Mouse (Mus musculus) gastrocnemius, postnatal 4 days (tissue): ENCODE measurements at regions not wholly inside any gene's neighbourhood (a gene's known extent, or its start where the extent isn't known, plus 50 kb on each side); places are given as distances from the start of the nearest gene placed in this dataset.
"Not testable (repeated sequence)": the region's sequence is repeated elsewhere in the genome, so short reads cannot be mapped to it uniquely, and the experiment has no call there.

Experiments
- DNase-seq, 2 experiments: peaks; one replicate each; pipeline ENCODE4 v3.0.0; 2021 to 2022; ENCODE audit warnings: low spot score in 2 of 2, mixed read lengths in 2 of 2

DNA sequence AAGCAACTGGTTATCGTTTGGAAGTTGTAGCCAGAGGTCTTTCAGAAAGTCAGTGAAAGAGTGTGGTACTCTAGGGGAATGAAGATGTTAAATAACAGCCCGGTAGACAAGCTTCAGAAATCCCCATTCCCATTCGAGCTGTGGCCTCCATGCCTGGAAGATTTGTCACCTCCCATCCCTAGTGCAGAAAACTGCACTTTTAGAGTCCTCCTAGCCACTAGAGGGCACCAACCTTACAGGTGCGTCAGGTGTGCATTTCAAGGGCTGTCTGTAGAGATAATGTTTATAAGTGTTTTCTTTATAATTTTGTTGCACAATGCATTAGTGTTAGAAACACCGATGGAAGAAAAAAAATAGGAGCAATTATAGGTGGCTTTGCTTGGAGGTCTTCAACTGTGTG lies 187.3 kb downstream of the Lyplal1 start:
- DNase-seq = no peak

DNA sequence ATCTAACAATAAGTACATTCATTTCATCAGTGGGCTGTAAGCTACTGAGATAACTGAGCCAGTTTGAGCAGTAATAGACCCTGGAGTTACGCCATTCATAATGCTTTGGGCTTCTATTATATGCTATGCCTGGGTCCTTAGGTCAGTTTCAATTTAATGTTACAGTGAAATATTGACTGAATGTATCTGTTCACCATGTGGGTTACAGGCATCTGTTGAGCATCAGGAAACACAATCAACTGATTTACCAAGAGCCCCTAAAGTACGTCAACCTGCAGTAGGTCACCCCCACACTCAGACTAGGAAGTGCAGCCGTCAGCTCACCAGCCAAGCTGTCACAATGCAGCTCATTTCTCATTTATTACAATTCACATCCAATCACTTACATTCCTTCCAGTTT lies 183.5 kb downstream of the Lyplal1 start:
- no peak for DNase-seq

DNA sequence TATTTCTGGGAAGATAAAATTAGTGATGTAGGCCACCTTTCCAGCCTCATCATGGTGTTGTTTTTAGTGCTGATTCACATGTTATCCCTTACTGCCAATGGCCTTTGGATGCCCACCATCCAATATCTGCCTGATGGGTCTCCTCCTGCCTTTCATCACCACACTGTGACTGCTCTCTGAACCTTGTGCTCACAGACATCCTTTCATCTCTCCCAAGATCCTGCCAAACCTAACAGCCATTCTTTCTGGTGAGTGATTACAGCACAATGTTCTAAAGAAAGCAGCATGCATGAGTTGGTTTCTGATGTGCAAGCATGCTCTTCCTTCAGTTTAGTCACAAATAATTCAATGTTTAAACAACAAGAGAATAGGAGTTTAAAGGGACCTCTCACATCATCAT lies 180.1 kb downstream of the Lyplal1 start:
- DNase-seq = no peak

DNA sequence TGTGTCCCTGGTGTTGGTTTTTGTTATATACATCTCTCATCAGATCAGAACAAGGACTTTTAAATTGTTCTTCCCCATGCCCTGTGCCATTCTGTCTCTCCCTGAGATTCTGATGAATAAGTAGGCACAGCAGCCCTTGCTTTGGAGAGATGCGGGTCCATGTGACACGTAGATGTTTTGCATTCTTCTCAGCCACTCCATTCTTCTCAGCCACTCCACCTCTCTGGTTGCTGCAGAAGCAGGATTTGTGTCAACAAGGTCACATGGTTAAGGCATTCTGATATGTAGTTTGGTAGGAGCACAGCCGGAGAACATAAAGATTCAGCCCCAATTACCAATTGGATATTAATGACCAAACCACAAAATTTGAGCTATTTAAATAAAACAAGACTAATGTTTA lies 177.2 kb downstream of the Lyplal1 start:
- DNase-seq = no peak

DNA sequence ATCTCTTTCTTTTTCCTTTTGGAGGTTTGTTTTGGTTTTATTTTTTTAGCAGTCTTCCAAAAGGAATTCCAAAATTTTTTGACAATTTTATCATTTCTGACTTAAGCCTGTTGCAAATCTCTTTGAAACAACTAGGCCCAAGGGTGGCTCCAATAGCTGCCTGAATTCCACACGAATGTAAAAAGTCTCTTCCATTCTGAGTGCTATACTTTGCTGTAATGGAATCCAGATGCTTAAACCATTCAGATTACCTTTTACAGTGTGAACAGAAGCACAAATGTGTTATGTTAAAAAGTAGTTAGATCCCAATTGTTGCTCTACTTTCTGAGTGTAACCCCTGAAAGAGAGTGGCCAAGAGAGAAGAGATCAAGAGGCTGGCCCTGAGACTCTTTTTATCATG lies 176.6 kb downstream of the Lyplal1 start:
- no peak for DNase-seq

DNA sequence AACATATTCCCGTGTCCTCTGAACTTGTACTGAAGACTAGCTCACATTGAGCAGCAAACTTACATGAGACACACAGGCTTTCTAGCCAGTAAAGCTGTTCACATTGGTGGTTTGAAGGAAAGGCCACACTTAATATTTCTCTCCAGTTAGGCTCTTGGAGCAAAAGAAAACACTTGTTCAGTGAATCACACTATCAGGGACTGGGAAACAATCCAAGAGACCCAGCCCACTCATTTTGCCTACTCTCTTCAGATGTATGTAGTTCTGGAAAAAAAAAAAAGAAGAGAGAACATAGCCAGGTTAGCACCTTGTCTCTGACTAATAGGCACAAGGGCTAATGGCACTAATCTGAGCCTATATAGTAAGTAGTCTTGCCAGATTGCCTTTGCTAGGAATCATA lies 165.9 kb downstream of the Lyplal1 start:
- no peak for DNase-seq

DNA sequence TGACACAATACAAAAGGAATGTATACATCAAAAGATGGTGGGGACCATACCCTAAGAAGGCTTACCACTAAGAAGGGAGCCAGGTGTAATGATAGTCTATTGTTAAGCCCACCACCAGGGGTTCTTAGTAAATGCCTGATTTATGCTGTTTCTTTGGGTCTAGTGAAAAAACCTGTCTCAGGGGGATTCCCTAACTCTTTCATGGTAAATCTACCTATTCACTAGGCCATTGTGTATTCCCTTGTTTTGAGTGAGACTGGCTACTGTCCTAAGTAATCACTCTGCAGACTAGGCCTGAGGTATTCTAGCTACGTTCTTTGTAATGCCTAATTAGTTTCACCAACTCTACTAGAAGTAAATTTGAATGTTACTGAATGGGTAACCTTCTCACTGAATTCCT lies 161.3 kb downstream of the Lyplal1 start:
- not testable (repeated sequence) for DNase-seq

DNA sequence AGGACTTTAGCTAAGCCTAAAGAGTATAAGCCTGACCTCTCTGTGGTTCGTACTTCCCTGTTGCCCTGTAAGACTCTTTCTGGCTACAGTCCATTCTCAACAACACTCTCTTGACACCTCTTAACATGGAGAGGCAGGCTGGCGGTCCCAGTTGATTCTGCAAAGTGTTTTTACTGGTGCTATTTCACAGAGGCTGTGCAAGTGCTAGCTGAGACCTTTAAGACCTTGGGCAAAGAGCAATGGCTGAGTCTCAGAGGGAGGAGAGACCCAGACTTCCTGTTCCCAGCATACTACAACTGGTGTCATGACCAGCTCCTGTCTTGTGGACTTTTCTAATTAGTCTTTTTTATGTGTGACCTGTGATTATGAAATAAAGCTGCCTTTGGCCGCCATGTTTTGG lies 159.6 kb downstream of the Lyplal1 start:
- no peak for DNase-seq

DNA sequence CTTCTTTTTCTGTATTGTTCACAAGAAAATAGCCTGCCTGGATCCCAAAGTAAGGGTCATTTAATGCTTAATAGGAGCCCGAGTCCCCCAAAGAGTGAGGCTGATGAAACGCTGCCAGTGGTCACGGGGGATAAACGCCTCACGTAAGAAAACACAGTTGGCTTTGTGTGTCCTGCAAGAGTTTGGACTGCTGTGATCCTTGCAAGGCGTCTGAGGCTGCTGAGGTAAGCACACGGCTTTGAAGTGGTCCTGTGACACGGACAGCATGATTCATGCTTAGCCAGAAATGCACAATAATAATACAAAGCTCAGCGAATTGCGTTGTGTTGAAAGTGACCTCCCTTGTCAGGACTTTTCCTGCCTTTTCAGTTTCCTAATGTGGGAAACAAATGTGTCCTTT lies 158.8 kb downstream of the Lyplal1 start:
- no peak for DNase-seq

DNA sequence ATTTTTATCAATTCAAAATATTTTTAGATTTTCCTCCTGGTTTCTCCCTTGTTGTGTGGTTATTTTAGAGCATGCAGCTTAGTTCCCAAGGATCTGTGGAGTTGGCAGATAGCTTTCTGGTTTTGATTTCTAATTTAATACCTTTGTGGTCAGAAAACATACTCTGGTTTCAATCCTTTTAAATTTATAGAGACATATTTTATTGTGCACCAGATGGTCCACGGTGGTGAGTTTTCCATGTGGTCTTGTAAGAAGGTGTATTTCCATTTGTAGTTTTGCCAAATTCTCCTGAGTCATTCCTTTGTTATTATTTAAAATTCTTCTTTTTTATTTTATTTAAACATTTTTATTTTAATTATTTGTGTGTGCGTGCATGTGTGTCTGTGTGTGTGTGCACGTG lies 154.5 kb downstream of the Lyplal1 start:
- DNase-seq = no peak

DNA sequence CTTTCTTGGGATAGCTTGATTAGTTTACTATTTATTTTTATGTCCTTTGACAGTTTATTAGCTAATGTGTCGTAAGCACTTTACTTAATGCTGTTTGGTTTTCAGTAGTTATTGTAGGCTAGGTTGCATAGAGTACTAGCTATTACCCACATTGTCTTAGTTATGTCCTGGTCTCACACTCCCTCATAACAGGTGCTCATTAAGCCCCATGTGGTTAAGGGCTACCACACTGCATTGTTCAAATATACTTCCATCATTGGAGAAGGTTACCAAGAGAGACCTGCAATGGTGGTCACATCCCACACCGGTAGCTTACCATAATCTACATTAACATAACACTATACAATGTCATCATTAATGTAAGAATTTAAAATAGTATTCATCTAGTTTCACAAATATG lies 153.3 kb downstream of the Lyplal1 start:
- no peak for DNase-seq

DNA sequence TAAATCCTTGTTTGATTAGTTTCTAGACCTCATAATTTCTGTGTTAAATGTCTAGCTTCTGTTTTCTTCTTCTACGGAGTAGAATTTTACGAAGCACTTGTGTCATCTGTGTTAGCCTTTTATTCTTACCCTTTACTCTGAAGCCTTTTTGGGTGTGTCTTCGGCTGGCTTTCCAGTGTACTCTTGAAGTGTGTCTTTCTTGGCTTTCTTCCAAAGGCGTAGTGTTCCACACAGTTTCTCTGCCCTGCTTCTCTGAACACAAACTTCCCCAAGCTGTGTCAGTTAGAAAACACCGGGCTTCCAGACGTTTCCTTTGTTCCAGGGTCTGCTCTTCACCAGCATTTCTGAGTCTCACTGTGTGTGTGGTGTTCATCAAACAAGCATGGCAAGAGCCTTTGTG lies 152.7 kb downstream of the Lyplal1 start:
- DNase-seq = no peak

DNA sequence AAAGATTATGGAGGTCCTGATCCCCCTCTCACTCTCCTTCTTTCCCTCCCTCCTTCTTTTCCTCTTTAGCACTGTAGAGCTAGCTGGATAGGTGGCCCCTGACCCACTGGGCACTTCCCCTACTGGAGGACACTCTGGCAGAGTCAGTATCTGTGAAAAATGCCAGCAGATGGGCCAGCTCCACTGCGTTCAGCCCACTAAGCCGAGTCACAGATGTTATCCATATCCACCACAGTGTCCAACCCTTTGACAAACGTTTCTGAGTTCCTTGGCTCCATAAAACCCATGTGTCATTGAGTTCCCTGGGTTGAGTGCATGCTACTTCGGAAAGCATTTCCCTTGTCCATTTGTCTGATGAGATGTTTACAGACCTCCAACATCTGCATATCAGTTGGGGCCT lies 149.9 kb downstream of the Lyplal1 start:
- DNase-seq = no peak

DNA sequence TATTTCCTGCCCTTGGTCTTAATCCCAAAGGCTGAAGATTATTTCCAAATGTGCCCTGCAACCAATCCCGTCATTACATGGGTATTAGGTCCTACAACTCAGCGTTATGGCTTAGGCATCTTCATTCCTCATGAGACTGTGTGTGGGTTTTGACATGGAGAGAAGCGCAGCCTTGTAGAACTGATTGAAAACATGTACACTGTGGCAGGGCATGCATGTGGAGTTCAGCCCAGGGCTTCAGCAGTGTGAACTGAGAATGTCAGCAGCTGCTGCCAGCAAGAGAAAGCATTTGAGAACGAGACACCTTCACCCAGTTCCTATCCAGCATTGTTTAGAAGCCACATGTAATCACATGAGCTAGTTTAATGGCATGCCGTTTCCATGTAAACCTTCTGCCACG lies 149.3 kb downstream of the Lyplal1 start:
- DNase-seq = no peak

DNA sequence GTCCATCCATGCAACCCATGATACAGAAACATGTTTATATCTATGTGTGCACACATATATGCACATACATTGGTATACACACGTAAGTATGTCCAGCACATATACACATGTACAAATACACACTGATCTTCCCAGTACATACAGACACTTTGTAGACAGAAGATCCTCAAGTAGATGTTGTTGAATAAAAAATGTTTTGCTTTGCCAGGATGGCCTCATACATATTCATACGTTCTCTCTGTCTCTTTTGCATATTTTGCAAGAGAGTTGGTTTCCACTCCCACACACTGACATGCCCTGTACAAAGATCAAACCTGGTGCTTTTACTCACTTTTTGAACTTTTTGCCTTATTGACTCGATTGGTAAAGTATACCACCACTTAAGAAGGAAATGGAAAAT lies 148.5 kb downstream of the Lyplal1 start:
- DNase-seq = no peak

DNA sequence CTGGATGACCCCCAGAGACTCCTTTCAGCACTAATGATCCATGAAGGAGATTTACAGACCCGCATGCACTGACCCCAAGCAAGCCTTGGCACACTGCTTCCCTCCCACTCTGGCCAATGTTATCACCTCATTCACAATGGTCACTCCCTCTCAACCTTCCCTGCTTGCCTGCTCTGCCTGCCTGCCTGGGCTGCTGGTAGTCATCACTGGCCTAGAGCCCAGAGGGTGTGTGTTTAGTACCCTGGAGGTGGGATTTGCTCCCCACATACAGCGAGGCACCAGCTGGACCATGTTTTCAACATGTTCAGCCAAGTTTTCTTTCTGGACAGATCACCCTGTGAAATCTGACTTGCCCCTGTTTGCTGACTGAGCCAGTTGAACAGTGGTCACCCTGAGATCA lies 147.9 kb downstream of the Lyplal1 start:
- peak; percentile 26 to 46 for DNase-seq

DNA sequence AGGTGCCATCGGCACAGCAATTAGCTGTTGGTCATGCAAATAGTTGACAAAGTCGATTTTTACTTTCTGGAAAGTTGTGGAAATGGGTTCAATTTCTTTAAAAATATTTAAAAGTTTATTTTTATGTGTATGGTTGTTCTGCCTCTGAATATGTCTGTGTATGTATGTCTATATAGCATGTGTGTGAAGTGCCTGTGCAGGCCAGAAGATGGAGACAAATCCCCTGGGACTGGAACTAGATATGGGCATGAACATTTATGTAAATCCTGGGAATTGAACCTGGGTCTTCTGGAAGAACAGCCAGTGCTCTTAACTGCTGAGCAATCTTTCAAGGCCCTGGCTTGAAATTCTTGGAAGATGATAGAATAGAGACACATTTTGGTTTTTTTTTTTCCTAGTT lies 140.0 kb downstream of the Lyplal1 start:
- no peak for DNase-seq

DNA sequence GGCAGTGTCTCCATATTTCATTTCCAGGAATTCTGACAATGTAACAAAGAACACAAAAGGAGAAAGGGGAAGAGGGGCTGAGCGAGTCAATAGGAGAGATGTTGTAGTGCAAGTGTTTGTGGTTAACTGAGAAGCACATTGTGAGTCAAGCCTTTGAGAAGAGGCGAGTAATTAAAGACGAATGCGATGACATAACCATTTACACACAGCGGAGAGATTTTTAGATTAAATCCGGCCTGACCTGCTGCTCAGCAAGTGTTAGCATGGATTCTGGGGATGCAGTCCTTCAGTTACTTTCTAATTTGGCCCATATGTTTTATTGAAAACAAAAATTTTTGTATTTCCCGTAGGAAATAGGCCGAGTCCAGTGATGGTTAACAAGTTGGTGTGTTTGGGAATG lies 127.7 kb downstream of the Lyplal1 start:
- no peak for DNase-seq

DNA sequence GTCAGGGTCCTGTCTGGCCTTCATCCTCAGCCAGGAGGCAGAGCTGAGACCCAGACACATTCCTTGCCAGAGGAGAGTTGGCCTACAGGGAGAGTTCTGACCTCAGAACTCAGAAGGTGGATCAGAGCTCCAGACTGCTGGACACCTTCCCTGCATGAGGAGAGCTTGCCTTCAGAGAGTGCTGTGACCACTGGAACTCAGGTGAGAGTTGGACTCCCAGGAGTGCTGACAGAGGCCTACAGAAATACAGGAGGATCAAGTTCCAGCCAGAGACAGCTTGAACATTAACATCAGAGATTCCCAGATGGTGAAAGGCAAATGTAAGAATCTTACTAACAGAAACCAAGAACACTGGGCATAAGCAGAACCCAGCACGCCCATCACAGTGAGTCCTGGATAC lies 117.0 kb downstream of the Lyplal1 start:
- not testable (repeated sequence) for DNase-seq

DNA sequence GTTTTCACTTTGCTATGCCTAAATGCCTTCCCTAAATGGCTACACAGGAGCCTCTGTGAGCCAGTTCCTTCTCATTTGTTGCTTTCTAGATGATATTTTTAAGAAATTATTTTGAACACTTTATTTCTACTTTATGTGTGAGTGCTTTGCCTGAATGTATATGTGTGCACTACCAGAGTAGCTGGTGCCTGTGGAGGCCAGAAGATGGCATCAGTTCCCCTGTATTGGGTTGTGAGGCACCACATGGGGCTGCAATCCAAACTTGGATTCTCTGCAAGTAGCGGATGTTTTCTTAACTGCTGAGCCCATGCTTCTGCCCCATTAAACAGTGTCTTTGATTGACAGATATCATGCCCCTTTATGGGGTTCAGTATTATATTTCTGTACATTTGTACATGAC lies 103.7 kb downstream of the Lyplal1 start:
- no peak for DNase-seq

DNA sequence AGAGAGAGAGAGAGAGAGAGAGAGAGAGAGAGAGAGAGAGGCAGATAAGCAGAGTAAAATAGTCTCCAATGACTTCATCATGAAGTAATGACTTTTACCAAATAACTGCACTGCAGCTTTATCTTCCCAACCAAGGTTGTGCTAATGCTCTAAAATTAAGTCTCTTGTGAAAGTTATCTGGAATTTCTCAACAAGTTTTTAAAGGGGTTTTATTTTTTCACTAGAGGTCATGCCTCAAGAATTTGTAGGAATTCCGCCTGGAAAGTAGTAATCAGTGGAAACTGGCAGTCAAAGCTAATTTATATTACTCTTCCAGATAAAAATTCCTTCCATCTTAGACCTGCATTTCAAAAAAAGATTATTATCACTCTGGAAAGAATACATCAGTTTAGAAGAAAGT lies 102.9 kb downstream of the Lyplal1 start:
- DNase-seq = no peak

DNA sequence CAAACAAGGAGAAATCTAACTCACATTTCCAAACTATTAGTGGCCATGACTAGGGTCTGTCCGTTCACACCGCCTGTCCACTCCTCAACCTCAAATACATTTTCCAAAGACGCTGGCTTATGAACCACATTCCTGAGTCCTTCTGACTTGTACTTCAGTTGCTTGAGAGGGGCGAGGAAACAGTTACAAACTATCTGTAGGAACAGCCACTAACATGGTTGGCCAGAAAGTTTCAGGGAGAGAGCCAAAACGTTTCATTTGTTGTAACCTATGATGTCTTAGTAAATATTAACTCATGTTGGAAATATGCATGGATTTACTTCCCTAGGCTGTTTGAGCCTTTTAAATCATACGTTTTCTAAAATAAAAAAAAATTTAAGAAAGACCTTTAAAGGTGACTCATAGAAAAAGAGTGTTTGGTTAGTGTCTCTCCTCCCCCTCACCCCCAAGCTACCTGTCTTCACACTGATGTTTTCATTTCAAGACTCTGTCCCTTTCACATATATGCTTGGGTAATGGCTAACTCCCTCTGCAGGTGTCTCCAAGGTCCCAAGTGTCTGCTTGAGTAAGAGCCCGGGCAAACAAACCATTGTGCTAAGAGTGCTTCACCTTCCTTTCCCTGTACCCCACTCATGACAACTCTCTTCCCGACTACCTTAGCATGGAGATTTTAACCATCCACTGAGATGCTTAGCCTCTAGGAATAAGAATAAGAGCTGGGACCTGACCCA lies 101.1 kb downstream of the Lyplal1 start:
- DNase-seq = no peak

DNA sequence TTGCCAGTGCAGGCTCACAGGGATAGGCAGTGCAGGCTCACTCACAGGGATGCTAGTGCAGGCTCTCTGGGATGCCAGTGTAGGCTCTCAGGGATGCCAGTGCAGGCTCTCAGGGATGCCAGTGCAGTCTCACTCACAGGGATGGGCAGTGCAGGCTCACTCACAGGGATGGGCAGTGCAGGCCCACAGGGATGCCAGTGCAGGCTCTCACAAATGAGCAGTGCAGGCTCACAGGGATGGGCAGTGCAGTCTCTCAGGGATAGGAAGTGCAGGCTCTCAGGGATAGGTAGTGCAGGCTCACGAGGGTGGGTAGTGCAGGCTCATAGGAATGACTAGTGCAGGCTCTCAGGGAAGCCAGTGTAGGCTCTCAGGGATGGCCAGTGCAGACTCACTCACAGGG lies 99.6 kb downstream of the Lyplal1 start:
- no peak for DNase-seq

DNA sequence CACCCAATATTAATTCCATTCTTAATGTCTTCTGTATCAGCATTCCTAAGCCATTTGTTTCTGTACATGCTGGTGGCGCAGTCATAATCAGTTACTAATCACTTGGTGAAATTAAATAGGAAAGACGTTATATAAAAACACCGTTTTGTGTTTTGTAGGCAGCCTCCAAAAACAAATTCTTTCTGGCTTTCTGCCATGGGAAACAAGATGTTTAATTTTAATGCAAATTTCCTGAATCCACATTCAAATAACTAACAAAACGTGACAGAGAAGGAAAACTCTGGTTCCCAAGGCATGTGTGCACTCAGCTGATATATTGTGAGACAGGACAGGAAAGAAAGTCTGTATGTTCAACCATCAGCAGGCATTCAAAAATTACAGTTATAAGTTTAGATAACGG lies 97.6 kb downstream of the Lyplal1 start:
- no peak for DNase-seq
